Mouse (Mus musculus) hindbrain, embryonic 15.5 days (tissue): Measurements from ENCODE around the gene Nanos1. TPM values are rescaled to one million over a fixed set of nuclear protein-coding genes. Genes with fewer than 3 reads are reported as not detected.

Experiments
- ATAC-seq: fragments of 200-750 bp; cut with Nextera tagmentation; 2 replicates; pipeline ENCODE4 v1.8.0; 2017; ENCODE audit warnings: low read depth, moderate number of reproducible peaks, moderate TSS enrichment; ENCODE audit not compliant: low FRiP score
- H3K27ac ChIP-seq: fragments of 300-500 bp; sonication (generic); replicated peaks from 2 replicates; pipeline ENCODE4 v1.5.1; 2015; ENCODE audit warnings: mild to moderate bottlenecking, inconsistent platforms
- H3K27me3 ChIP-seq: fragments of 300-500 bp; sonication (generic); 2 replicates; pipeline ENCODE4 v1.6.1; 2015; ENCODE audit warnings: control low read depth, inconsistent platforms
- H3K36me3 ChIP-seq: fragments of 300-500 bp; sonication (generic); 2 replicates; pipeline ENCODE4 v1.6.1; 2015; ENCODE audit warnings: control low read depth, inconsistent platforms
- H3K4me1 ChIP-seq: fragments of 300-500 bp; sonication (generic); replicated peaks from 2 replicates; pipeline ENCODE4 v1.6.1; 2015; ENCODE audit warnings: control low read depth, inconsistent platforms
- H3K4me2 ChIP-seq: fragments of 300-500 bp; sonication (generic); 2 replicates; pipeline ENCODE4 v1.6.1; 2015; ENCODE audit warnings: moderate library complexity, mild to moderate bottlenecking, inconsistent platforms
- H3K4me3 ChIP-seq: fragments of 300-500 bp; sonication (generic); 2 replicates; pipeline ENCODE4 v1.5.1; 2015; ENCODE audit warnings: mild to moderate bottlenecking, inconsistent platforms
- H3K9ac ChIP-seq: fragments of 300-500 bp; sonication (generic); 2 replicates; pipeline ENCODE4 v1.6.1; 2015; ENCODE audit warnings: inconsistent platforms
- H3K9me3 ChIP-seq: fragments of 300-500 bp; sonication (generic); 2 replicates; pipeline ENCODE4 v1.6.1; 2016; ENCODE audit warnings: control low read depth, inconsistent platforms
- WGBS: fragments of 180-500 bp; shearing (Covaris S2); methylation state at CpG from one replicate; pipeline ENCODE4 v1.1.7; 2015; 5-methylcytosine and 5-hydroxymethylcytosine counted together
- polyA plus RNA-seq: library from polyadenylated mRNA; unstranded; fragments of >200 nt; fragmentation: Nextera tagmentation; extraction: Ambion mirVana; gene quantifications from 2 replicates; pipeline ENCODE4 v1.2.1, GENCODE M21; 2015

Gene Nanos1
- polyA plus RNA-seq, 1 experiment from 2014 or later = 19.4 TPM

DNA sequence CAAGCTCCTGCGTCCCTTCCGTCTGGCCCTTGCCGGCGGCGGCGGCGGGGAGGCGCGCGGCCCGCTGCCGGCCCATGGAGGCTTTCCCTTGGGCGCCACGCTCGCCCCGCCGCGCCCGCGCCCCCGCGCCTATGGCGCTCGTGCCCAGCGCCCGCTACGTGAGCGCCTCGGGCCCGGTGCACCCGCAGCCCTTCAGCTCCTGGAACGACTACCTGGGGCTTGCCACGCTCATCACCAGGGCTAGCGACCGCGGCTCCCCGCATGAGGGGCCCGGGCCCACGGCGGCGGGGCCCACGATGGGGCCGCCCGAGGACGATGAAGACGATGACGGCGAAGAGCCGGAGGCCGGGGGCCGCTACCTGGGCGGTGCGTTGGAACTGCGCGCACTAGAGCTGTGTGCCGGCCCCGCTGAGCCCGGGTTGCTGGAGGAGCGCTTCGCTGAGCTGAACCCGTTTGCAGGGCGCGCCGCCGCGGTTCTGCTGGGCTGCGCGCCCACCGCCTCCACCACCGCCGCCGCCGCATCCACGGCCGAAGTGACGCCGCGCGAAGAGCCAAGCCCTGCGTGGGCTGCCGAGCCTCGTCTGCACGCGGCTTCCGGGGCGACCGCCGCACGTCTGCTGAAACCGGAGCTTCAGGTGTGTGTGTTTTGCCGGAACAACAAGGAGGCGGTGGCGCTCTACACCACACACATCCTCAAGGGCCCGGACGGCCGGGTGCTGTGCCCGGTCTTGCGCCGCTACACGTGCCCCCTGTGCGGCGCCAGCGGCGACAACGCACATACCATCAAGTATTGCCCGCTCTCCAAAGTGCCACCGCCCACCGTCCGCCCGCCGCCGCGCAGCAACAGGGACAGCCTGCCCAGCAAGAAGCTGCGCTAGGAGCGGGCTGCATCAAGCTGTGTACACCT lies 658 bp downstream of the Nanos1 start:
- Histone ChIP-seq H3K9me3 (no peaks in the 10 kb centered on the region), H3K4me2 (peak overlapping the region; percentile 91), H3K4me3 (peak overlapping the region; percentile 95), H3K27me3 (no peaks in the 10 kb centered on the region), H3K4me1 (peaks cover 27% of the 10 kb centered on the region), H3K9ac (peak overlapping the region; percentile 89), H3K36me3 (peaks cover 9% of the 10 kb centered on the region), H3K27ac (peak overlapping the region; percentile 90)
- peak; percentile 75 for ATAC-seq
- WGBS = under 1% methylated on average over 94 of the region's 115 CpGs

GRCm38 (mm10) chr19:60757099-60757785 lies 1.5 kb downstream of the Nanos1 start:
- H3K9me3 ChIP-seq = no peaks in the 10 kb centered on the region
- H3K9ac ChIP-seq = peak overlapping the region; percentile 89
- peaks cover 12% of the 10 kb centered on the region for H3K36me3 ChIP-seq
- peak overlapping the region; percentile 90 for H3K27ac ChIP-seq
- 6% methylated on average over 25 of the region's 25 CpGs for WGBS
- H3K4me2 ChIP-seq = peak overlapping the region; percentile 91
- peaks cover 27% of the 10 kb centered on the region for H3K4me1 ChIP-seq
- no peak for ATAC-seq
- H3K4me3 ChIP-seq = peak overlapping the region; percentile 95
- no peaks in the 10 kb centered on the region for H3K27me3 ChIP-seq

DNA sequence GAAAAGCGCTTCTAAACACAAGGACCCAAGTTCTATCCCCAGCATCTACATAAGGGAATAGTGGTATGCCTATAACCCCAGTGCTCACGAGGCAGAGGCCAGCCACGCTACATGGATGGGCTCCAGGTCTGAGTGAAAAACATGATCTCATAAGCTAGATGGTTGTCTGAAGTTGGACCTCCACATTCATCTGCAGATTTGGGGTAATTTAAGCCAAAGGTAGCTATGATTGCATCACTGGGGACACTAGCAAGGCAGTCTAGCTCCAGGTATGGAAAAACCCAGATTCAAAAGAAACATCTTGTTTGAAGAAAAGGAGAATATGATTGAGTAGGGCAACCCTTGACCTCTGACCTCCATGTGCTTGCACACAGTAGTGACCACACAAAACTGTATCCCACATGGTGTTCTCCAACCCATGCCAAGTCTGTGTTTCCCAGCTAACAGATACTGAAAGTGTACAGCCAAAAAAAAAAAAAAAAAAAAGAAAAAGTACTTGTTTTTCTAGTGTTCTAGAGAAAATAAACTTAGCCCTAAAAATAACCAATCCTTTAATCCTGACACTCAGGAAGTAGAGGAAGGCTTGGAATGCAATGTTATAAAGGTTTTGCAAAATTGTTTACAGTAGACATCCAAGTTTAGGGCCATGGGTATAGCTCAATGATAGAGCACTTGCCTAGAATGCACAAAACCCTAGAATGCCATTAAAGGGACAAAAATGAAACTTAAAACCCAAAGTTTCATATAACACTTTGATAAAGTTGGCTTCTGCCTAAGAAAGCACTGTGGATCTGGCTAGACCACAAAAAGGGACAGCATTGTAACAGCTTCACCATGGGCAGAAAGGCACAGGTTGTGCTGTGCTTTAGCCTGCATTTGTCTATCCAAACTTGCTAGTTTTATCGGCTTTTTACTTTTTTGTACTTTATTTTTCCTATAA lies 3.4 kb downstream of the Nanos1 start:
- H3K27ac ChIP-seq = no peak overlapping the region
- H3K9ac ChIP-seq = no peak overlapping the region
- ATAC-seq = no peak
- WGBS = 72% methylated on average over 4 of the region's 4 CpGs
- no peaks in the 10 kb centered on the region for H3K27me3 ChIP-seq
- H3K4me2 ChIP-seq = no peak overlapping the region
- peaks cover 29% of the 10 kb centered on the region for H3K36me3 ChIP-seq
- H3K4me3 ChIP-seq = no peak overlapping the region
- H3K9me3 ChIP-seq = no peaks in the 10 kb centered on the region
- H3K4me1 ChIP-seq = peaks cover 27% of the 10 kb centered on the region

DNA sequence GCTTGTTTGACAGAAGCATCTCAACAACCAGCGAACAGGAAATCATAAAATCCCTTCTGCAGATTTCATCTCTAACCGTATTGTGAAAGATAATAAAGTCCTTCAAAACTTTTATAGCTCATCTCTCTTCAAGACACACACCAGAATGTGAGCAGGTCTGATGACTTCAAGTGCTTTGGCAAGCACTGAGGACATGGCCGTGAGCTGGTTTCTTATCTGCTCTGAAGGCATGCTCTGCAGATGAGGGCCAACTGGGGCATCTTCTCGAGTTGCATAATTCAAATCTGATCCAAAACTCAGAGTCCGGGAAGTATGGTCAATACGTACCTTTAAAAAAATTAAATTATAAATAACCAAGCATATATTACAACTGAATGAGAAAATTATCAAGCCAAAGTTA lies 17.6 kb downstream of the Nanos1 start:
- no peaks in the 10 kb centered on the region for H3K9me3 ChIP-seq
- no peaks in the 10 kb centered on the region for H3K27me3 ChIP-seq
- 98% methylated on average over 6 of the region's 6 CpGs for WGBS
- no peak overlapping the region for H3K4me2 ChIP-seq
- peaks cover 79% of the 10 kb centered on the region for H3K36me3 ChIP-seq
- H3K4me1 ChIP-seq = no peaks in the 10 kb centered on the region
- no peak for ATAC-seq
- no peak overlapping the region for H3K4me3 ChIP-seq
- no peak overlapping the region for H3K27ac ChIP-seq
- no peak overlapping the region for H3K9ac ChIP-seq

GRCm38 (mm10) chr19:60782034-60782433 lies 26.2 kb downstream of the Nanos1 start:
- Histone ChIP-seq H3K4me1 (peaks cover 15% of the 10 kb centered on the region; the same call in 1 of the 2 replicates), H3K4me2 (no peak overlapping the region), H3K36me3 (peaks cover 21% of the 10 kb centered on the region), H3K9ac (no peak overlapping the region), H3K27me3 (no peaks in the 10 kb centered on the region), H3K27ac (no peak overlapping the region), H3K4me3 (no peak overlapping the region), H3K9me3 (no peaks in the 10 kb centered on the region)
- WGBS = 88% methylated on average over 3 of the region's 3 CpGs
- ATAC-seq = no peak

DNA sequence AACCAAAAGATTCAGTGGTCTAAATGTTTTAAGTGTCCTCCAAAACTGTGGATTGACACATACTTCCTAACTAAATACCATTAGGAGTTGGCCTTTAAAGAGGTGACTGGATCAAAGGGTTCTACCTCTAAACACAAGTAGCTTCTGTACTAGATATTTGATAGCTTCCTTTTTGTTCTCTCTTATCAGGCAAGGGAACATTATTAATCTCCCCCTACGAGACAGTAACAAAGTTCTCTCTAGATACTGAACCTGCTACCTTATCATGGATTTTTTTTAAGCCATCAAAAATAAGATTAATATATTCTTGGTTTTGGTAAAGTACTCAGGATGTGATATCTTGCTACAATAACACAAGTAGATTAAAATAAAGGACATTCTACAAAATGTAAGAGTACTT lies 28.9 kb downstream of the Nanos1 start:
- H3K27ac ChIP-seq = no peak overlapping the region
- WGBS = 80% methylated on average over 1 of the region's 1 CpGs
- H3K36me3 ChIP-seq = peaks cover 7% of the 10 kb centered on the region
- H3K9ac ChIP-seq = no peak overlapping the region
- H3K4me3 ChIP-seq = no peak overlapping the region
- no peaks in the 10 kb centered on the region for H3K9me3 ChIP-seq
- H3K27me3 ChIP-seq = no peaks in the 10 kb centered on the region
- H3K4me1 ChIP-seq = peaks cover 35% of the 10 kb centered on the region
- no peak for ATAC-seq
- H3K4me2 ChIP-seq = no peak overlapping the region

DNA sequence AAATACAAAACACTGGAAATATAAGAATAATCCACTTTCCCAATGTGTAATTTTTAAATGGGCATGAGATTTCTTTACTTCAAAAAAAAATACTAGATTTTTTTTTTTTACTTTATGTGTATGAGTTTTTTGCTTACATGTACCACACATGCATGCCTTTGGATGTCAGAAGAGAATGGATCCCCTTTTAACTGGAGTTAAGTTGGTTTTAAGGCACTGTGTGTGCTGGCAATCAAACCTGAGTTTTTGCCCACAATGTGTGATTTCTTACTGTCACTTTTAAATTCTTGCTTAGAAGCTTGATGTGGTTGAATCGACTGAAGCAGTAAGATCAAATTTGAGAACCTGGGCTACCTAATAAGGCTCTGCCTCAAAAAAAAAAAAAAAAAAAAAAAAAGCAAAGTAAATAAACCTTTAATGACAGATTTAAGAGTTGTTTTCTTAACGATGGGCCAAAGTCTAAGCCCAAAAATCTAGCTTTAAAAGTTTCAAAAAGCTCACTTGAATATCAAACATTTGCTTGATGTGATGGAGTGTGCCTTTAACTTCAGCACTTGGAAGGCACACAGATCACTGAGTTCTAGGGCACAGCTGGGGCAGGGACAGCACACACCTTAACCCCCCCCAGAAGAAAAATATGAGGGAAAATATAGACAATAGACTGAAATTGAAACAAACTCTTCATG lies 31.8 kb downstream of the Nanos1 start:
- H3K4me2 ChIP-seq = peak overlapping the region; percentile 30; the same call in 1 of the 2 replicates
- WGBS = 78% methylated on average over 2 of the region's 2 CpGs

GRCm38 (mm10) chr19:60788214-60788960 lies 32.6 kb downstream of the Nanos1 start:
- WGBS = 53% methylated on average over 6 of the region's 6 CpGs
- no peaks in the 10 kb centered on the region for H3K9me3 ChIP-seq
- no peak for ATAC-seq
- no peak overlapping the region for H3K27ac ChIP-seq
- H3K4me1 ChIP-seq = peaks cover 31% of the 10 kb centered on the region
- 0 out of 2 replicates have a peak overlapping the region, but pooled peaks have one; percentile 16 for H3K9ac ChIP-seq
- H3K4me2 ChIP-seq = peak overlapping the region; percentile 60
- peak overlapping the region; percentile 23 for H3K4me3 ChIP-seq
- no peaks in the 10 kb centered on the region for H3K27me3 ChIP-seq
- no peaks in the 10 kb centered on the region for H3K36me3 ChIP-seq

More for the DNA sequence above, 31.8 kb downstream of the Nanos1 start:
- Histone ChIP-seq H3K4me1 (peaks cover 35% of the 10 kb centered on the region), H3K4me3 (no peak overlapping the region), H3K27me3 (no peaks in the 10 kb centered on the region), H3K9me3 (no peaks in the 10 kb centered on the region), H3K9ac (no peak overlapping the region), H3K36me3 (no peaks in the 10 kb centered on the region), H3K27ac (no peak overlapping the region)
- no peak for ATAC-seq

DNA sequence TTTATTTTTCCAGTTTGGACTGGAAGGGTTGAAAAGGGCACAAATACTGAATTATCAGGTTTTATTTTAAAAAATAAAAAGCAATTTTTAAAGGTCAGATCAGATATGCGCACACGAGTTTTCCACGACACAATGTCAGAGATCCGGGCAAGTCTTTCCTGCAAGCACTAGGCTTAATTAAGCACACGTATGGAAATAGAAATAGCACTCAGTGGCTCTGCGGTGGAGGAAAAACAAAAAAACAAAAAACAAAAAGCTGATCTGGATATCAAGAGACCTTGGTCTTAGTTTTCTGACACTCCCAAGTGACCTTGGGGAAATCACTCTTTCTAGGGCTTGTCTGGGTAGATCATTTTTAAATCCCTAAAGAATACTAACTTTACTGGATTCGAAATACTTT lies 33.7 kb downstream of the Nanos1 start:
- H3K27me3 ChIP-seq = no peaks in the 10 kb centered on the region
- no peaks in the 10 kb centered on the region for H3K9me3 ChIP-seq
- peak overlapping the region; percentile 82 for H3K9ac ChIP-seq
- H3K27ac ChIP-seq = no peak overlapping the region; the same call in 1 of the 2 replicates
- H3K4me1 ChIP-seq = peaks cover 31% of the 10 kb centered on the region
- no peaks in the 10 kb centered on the region for H3K36me3 ChIP-seq
- H3K4me3 ChIP-seq = peak overlapping the region; percentile 85
- 1% methylated on average over 7 of the region's 7 CpGs for WGBS
- ATAC-seq = no peak
- peak overlapping the region; percentile 60 for H3K4me2 ChIP-seq

GRCm38 (mm10) chr19:60789919-60790506 lies 34.2 kb downstream of the Nanos1 start:
- H3K9ac ChIP-seq = peak overlapping the region; percentile 82
- H3K27me3 ChIP-seq = no peaks in the 10 kb centered on the region
- ATAC-seq = peak; percentile 81
- peak overlapping the region; percentile 85 for H3K4me3 ChIP-seq
- H3K4me2 ChIP-seq = peak overlapping the region; percentile 60
- H3K9me3 ChIP-seq = no peaks in the 10 kb centered on the region
- peaks cover 31% of the 10 kb centered on the region for H3K4me1 ChIP-seq
- peak overlapping the region; percentile 97 for H3K27ac ChIP-seq
- no peaks in the 10 kb centered on the region for H3K36me3 ChIP-seq
- 0% methylated on average over 58 of the region's 60 CpGs for WGBS
